Mouse (Mus musculus) testis, postnatal 10 days (tissue): ENCODE measurements at regions not wholly inside any gene's neighbourhood (a gene's known extent, or its start where the extent isn't known, plus 50 kb on each side); places are given as distances from the start of the nearest gene placed in this dataset.

Experiments
- DNase-seq: peaks from one replicate; pipeline ENCODE4 v3.0.0; 2021; ENCODE audit warnings: low spot score

GRCm38 (mm10) chr14:67626181-67626580 lies 1617.2 kb upstream of the Gulo start:
- DNase-seq, result no peak

DNA sequence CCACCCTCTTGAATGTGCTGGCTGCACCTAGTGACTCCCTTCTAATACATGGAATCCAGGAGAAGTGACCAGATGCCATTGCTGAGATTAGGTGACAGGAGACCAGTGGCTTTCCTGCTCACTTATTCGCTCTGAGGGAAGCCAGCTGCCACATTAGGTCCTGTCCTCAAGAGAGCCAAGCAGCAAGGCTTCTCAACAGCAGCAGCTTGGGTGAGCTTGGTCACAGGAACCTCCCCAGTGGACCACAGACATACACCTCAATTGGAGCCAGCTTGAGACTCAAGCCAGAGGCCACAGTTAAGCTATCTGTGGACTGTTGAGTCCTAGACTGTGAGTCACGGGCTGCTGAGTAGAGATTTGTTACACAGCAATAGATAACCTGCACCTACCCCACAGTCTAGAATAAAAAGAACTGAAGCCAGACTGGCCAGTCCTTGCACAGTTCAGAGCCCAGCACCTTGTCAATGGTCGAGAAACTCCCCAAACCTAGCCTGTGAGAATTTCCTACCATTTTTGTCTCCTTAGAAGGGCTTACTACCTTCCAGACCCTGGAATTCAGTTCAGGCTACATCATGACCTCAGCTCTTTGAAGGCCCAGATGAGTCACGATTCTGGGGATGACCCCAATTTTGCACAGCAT lies 1615.0 kb upstream of the Gulo start:
- no peak for DNase-seq

DNA sequence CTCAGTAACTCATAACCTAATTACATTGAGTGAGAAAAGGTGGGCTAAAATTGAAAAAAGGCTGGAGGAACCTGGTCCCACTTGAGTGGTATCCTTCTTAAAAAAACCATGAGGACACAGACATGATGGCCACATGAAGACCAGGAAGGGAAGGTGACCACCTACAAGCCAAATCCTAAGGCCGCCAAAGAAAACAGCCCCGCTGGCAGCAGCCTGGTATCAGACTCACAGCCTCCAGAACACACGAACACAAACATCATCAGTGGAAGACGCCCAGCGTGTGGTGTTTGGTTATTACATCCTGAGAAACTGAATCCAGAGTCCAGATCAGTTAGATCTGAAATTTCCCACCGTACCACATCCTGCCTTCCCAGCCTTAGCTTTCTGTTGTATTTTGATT lies 1613.9 kb upstream of the Gulo start:
- DNase-seq, result no peak

DNA sequence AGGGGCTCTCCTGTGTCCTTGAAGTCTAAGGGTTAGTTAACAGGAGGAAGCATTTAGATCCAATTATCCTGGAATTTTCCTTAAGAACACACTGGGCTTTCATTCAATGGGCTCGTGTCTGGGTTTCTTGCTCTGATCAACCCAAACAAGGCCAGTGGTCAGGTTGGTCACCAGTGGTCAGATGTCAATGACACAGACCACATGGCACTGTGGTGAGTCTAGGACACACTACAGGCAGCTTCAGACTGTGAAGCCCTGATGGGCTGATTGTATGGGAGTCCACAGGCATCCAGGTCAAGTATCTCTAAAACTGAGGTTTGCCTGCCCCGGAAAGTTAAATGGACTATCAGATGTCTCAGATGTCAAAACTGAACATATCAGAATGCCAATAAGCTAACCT lies 1612.5 kb upstream of the Gulo start:
- no peak for DNase-seq

GRCm38 (mm10) chr14:67620854-67621476 lies 1612.0 kb upstream of the Gulo start:
- DNase-seq, result peak; percentile 58

DNA sequence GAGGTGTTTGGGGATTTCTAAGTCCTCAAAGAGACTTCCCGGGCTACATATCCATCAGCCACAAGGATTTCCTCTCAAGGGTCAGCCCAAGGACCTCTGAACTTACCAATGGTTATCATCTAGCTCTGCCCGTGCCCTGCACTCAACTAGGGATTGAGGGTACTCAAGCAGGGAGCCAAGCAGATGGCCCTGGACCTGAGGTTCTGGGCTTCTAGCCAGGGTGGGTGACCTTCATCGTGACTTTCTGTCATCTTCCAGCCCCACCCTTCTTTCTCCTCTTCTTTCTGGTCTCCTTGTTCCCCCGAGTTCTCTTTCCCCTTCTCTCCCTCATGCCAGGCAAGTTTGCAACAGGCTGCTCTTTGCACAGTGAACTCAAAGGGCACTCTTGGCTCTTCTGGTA lies 1610.6 kb upstream of the Gulo start:
- no peak for DNase-seq

DNA sequence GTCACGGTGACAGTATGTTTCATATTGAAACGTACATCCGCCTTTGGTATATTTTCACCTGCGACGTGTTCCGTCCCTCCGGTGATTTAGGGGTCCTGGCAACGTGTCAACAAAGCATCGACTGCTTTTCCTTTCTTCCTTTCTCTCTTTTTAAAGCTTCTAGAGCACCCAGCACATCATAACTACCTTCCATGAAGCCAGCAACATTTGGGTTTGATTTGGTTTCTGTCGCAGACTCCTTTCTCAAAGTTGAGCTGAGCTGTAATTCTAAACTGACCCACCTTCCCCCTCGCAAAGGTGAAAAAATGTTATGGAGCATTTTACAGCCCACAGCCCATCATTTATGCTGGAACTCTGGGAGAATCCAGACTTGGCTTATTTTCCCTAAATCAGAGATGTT lies 1605.4 kb upstream of the Gulo start:
- no peak for DNase-seq

GRCm38 (mm10) chr14:67613691-67614090 lies 1604.7 kb upstream of the Gulo start:
- no peak for DNase-seq

DNA sequence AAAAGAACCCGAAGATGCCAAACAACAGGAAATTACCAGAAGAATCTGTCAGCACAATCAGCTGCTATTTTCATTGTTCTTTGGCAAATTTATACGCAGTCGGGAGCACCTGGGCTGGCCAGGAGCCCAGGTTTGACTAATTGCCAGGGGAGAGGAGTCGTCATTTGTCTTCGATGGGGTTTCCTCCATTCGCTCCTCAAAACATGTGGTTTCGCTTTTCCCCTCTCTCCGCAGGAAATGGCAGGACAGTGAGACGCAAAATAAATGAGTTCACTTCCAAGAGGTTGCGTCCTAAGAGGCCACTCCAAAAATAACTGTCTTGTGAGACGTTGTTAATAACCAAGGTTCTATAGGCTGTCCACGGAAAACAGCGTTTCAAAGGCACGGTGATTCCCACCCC lies 1604.2 kb upstream of the Gulo start:
- DNase-seq, result no peak

DNA sequence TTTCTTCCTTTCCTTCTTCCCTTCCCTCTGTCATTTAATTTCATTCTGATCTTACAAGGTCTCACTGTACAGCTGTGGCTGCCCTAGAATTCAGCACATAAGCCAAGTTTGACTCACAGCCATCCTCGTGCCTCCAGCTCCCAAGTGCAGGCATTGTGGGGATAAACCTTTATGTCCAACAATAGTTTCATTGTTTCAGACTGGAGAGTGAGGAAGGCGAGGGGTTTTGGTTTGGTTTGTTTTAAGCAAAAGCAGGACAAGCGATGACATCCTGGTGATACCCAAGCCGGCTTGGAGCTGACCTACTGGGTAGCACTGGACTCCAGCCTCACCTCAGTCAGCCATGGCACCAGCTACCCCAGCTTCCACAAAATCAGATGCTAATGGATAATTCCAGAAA lies 1603.5 kb upstream of the Gulo start:
- DNase-seq, result no peak

DNA sequence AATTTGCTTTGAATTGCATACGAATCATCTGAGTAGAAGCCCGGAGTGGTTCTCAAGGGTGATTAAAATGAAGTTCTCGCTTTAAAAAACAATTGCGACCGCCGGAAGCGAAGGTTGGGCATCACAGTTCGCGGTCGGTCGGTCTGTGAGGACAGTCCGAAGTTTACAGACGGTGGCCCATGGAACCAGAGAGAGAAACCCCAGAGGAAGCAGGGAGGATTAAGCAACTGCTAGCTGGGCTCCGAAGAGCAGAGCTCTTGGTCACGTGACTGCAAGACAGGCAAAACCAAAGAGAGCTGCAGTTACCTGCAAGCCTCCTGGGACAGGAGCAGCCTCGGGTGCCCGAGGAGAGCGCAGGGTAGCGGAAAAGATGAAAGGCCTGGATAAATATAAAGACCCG lies 1599.3 kb upstream of the Gulo start:
- DNase-seq, result no peak

- no peak for DNase-seq
Observed at GRCm38 (mm10) chr14:67602960-67603359, 1594.0 kb upstream of the Gulo start.

- no peak for DNase-seq
Observed at GRCm38 (mm10) chr14:67599734-67600133, 1590.7 kb upstream of the Gulo start.

DNA sequence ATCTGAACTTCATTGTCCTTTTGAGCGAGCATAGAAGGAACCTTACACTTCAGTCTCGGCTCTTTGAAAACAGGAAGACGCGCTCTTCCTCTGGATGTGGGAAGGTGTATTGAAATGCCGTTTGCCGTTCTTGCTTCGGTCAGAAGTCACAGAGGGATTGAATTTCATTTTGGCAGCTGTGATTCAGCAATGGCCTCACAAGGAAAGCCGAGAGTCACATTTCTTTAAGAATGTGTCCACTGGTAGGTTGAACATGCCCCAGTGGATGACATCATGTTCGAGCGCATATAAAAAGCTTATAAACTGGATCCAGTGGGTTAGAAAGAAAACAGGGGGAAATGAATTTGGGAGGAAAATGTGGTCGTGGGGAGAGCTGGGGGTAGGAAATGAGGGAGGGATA lies 1579.6 kb upstream of the Gulo start:
- no peak for DNase-seq

DNA sequence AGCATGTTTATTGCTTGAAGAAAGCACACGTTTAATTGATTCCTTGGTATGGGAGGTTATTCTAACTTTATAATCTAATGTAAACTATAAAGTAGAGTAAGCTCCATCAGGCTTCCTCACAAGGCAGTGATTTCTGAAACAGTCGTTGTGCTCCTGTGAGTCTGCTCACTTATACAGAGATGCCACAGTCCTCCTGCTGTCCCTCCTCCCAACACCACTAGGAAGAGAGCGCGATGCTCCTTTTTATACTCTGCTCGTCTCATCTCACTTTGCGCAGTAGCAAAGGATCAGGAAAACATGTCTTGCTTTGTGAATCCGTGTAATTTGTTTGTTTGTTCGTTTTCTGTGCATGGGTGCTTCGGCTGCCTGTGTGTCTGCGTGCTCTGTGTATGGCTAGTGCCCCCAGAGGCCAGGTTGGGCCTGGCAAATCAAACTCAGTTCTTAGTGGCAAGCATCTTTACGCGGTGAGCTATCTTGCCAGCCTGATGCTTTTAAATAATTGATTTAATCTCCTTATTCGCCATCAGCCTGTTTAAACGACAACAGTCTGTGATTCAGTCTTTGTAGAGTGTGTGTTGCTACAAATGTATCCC lies 1575.5 kb upstream of the Gulo start:
- no peak for DNase-seq

DNA sequence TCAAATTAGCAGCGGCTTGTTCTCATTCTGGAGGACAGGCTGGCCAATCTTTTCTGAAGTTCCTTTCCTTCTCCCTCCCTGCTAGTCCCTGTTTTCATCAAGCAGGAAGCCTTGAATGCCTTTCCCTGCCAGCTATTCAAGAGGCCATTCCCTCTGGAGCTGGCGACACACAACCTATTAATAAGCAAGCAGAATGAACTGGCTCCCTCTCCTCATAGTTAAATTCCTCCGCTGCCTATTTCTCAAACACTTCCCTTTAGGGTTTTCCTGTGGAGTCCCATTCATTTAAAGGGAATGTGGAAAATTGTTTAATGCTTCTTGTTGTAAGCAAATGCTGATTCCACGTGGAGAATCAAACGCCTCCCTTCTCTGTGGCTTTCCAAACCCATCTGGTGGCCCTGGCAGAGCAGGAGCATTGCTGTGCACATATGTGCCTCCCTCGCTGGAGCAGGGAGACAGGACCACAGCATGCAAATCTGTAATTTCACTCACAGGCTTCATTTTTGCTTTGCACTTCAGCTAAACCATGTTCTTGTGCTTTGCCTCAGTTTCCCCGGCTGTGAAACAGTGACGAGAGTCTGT lies 1573.3 kb upstream of the Gulo start:
- DNase-seq, result no peak

DNA sequence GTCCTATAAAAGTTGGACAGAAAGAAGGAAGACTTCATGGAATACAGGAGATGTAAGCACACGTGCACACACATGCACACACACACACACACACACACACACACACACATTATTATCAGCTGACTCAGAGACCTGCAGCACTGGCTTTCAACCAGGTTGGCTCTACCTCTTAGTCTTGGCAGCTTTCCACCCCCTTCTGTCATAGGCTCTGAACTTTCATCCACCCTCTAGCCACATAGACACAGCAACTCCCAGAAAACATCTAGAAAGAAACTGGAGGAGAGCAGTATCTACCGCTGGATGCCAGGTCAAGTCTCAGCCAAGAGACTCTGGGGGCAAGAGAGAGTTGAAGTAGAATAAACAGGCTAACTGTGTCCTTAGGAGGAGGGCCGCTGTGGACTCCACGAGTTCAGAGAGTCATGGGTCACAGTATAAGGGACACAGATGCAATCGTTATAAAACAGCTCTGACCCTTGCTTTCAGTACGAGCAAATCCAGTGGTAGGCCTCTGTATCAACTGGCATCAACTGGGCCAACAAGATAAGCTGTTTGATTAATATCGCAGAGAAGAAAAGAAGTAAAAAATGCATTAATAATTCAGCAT lies 1565.4 kb upstream of the Gulo start:
- no peak for DNase-seq

- no peak for DNase-seq
Observed at GRCm38 (mm10) chr14:67573451-67573995, 1564.5 kb upstream of the Gulo start.

DNA sequence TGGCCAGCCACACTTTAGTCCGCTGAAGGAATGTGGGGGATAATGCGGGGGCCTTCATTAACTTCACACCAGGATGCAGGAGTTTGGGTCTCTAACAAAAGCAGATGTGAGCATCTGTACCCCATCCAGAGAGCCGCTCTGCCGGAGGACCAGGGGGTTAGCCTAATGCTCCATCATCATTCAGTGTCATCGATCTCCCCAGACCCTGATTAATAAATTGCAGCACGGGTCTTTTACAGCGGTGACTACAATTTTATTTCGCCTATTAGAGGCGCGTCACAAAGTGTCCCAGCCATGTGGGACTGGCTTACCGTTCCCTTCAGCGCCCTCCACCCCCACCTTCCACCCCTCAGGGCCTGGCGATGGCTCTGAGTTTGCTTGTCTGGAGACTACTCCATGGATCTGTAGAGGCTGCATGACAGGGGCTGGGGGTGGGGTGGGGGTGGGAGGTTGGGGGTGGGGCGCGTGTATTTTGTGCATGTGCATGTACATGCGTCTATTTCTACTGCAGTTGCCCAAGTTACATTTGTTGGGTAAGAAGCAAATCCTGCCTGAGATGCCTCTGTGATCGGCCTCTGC lies 1560.8 kb upstream of the Gulo start:
- DNase-seq, result no peak

DNA sequence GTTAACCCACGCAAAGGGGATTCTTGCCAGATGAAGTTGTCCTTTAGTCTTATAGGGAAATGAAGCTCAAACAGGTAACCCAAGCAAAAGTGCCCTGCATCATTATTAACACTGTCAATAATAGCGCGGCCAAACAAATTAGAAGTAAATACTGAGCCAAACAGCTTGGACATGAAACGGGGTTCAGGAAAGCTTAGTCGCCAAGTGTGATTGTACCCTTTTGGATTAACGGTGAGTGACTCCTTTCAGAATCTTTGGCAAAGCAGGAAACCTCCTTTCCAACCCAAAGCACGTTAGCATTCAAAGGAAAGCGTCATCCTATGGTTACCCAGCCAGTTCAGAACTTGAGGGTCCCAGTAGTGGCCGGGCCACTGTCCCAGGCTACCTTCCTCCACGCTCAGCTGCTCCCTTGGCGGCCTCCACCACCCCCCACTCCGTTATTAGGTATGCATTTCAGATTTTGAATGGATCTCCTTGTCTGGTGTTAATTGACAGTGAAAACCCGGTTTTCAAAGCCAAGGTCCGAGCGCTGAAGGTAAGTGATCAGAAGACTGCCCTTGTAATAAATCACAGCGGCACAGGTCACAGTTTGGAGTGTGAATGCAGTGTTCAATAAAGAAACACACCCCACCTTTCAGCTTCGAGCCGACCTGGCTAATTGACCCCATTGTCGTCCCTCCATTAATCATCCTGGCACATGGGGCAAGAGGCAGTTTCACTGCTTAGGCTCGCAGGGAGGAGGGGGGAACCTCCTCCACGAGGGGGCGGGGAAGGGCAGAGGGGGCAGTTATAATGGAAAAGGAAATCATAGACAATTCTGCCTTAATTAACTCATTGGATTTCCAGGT lies 1560.1 kb upstream of the Gulo start:
- DNase-seq, result no peak

- DNase-seq, result no peak
Observed at GRCm38 (mm10) chr14:67554897-67555296, 1545.9 kb upstream of the Gulo start.
